Mouse (Mus musculus): ENCODE measurements around the gene Il6st.

DNA sequence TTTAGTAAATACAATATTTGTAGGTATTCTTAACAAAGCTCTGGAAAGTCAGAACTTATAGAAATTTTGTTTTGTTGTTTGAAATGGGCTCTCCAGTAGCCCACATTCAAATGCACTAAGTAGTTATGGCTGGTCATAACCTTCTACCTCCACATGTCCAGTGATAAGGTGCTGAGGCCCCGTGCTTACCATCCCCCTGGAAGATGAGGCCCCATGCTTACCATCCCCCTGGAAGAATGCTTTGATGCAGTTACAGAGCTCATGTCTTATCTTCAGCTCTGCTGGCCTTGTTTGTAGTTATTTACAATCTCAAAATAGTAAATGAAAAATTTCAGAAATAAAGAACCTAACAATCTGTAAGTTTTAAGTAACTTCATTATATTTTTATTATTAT lies 28.4 kb downstream of the Il6st start:
- TF ChIP-seq CTCF (conservative IDR thresholded peaks at IDR 0.05; ENCODE audit: insufficient read depth, insufficient read length, low read depth, low read length) (no peak), POLR2A (IDR thresholded peaks at IDR 0.05; ENCODE audit: low read depth, low read length) (no peak)
